Mouse (Mus musculus) megakaryocyte-erythroid progenitor cell, adult 5-6 weeks (primary cell): ENCODE measurements at regions not wholly inside any gene's neighbourhood (a gene's known extent, or its start where the extent isn't known, plus 50 kb on each side); places are given as distances from the start of the nearest gene placed in this dataset.

Experiments used
- ATAC-seq: replicated peaks from 2 replicates; pipeline ENCODE4 v1.8.0; 2016; ENCODE audit warnings: mild to moderate bottlenecking, inconsistent platforms; ENCODE audit not compliant: severe bottlenecking, poor library complexity, low FRiP score, low TSS enrichment

- ATAC-seq, result no peak
Observed at GRCm38 (mm10) chr13:110928143-110928542, 326.7 kb upstream of the Actbl2 start.

GRCm38 (mm10) chr13:110928894-110929293, 325.9 kb upstream of the Actbl2 start:
- no peak for ATAC-seq

- no peak for ATAC-seq
Observed at GRCm38 (mm10) chr13:110929579-110929978, 325.2 kb upstream of the Actbl2 start.

GRCm38 (mm10) chr13:110941587-110941986, 313.2 kb upstream of the Actbl2 start:
- ATAC-seq, result no peak

DNA sequence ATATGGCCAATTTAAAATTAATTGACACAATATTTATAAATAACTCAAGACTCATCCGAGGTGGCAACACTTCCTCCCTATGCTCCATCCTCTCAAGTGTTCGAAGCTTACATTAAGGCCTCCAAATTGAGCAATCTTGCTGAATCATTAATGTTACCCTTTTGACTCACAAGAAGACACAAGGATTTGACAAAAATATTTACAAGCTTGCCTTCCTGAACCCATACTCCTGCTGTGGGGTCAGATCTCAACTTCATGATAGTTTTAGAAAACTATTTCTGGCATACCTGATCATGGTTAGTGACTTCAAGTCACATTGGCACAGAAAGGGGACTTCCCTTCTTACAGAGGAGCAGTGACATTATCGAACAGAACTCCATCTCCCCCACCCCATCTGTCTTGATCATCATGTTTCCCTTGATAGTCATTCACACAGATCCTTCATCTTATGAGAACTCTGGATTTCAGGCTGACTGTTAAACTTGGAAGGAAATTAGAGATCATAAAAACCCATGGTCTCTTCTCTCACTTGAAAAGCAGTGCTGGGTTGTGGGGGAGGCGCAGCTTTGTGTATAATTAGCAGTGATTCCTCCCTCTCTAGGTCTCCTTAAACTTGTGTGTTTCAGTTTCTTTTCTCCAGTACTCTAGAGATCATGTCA, 311.7 kb upstream of the Actbl2 start:
- no peak for ATAC-seq

DNA sequence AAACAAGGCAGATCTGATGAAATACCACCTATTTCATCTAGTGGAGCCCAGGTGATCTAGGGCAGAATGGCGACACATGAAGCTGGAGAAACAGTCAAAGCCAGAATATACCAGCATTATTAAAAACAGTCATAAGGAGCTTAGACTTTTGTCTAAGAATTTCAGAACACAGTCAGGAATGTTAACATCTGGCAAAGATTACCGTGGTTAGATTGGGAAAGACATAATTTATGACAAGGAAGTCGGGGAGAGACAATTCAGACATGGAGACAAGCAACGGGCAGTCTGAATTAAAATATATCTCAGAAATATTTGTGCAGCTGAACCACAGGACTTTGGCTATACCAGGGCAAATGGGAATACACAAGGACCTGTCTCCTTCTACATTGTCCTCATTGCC, 310.8 kb upstream of the Actbl2 start:
- ATAC-seq, result no peak

- no peak for ATAC-seq
Observed at GRCm38 (mm10) chr13:110944683-110945082, 310.1 kb upstream of the Actbl2 start.

DNA sequence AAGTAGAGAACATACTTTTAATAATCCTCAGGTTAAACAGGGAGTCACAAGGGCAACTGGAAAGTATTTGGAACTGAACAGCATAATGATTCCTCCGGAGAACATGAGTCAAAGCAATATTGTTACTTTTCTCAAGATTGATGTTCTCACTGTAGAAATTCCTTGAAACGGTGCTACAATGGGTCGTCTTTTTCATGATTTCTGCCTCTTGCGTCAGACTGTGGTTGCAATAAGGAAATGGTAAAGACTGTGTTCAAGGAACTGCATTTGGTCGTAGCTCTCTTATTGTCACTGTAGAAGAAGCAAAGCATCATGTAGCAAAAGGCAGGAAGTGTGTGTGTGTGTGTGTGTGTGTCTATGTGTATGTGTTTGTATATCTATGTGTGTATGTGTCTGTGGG, 294.6 kb upstream of the Actbl2 start:
- no peak for ATAC-seq

DNA sequence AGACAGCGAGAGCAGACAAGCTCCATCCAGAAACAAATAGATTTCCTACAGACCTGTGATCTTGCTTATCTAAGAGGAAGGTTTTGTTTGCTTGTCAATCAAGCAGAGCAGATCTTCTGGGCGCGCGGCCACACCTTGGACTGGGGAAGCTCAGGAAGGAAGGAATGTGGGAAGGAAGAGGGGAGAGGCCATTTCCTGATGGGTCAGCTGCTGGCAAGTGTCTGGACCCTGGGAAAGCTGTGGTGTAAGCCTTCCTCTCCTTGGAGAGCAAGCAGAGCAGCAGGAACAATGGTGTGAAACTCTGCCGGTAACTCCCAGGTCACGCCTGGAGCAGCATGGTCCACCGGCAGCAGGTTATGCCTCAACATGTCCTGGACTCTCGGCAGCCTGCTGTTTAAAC, 287.7 kb upstream of the Actbl2 start:
- ATAC-seq, result no peak

DNA sequence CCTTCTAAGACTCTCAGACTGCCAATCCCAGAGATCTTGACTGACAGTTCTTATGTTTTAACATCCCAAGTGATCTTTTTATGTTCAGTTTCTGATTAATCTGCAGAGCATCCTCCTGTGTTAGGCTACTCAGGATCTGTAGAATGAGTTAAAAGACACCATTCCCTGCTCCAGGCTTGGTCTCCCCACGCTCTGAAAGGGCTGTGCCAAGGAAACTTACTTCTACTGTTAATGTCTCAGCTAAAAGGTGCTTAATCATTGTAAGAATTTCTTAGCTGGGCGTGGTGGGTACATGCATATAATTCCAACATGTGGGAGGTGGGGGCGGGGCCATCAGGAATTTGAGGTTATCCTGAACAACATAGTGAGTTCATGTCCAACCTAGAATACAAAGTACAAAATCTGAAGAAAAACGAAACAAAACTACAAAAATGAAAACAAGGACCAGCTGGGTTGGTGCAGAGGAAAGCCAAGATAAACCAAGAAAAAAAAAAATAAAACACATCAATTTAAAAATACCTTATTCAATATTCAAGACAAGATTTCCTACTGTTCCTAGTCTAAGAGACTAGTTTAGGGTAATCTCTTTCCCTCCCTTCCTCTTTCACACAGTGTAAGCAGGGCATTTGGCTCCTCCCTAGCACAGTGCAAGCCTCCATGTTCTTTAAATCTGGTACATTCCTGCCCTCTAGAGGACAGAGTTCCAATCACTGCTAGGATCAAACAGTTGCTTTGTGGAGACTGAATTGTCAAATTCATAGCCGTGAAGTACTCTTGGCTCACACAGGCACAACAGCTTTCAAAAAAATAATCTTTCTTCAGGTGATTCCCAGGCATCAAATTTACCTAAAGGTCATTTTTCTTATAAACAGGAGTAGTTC, 286.9 kb upstream of the Actbl2 start:
- peak; percentile 92 for ATAC-seq

- ATAC-seq, result no peak
Observed at GRCm38 (mm10) chr13:110968507-110968905, 286.3 kb upstream of the Actbl2 start.

- ATAC-seq, result no peak
Observed at GRCm38 (mm10) chr13:110977379-110977778, 277.4 kb upstream of the Actbl2 start.

- ATAC-seq, result no peak
Observed at GRCm38 (mm10) chr13:110978022-110978421, 276.8 kb upstream of the Actbl2 start.

GRCm38 (mm10) chr13:110990677-110991076, 264.1 kb upstream of the Actbl2 start:
- ATAC-seq, result no peak

DNA sequence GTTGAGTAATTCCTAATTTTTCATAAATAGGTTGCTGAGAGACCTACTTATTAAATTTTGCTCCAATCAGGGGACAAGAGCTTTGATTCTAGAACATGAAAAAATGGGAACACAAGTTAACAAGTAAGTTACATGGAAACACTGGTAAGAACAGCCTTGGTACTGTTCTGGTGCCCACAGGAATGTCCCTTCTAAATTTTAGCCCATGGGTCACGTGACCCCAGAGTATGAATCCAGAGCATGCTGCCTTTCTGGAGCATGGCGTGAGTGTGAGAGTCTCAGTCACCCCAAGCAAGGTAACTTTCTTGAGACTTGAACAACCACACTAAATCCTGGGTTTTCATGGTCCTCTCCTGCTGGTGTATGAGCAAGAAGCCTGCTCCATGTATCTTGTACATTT, 263.7 kb upstream of the Actbl2 start:
- no peak for ATAC-seq

DNA sequence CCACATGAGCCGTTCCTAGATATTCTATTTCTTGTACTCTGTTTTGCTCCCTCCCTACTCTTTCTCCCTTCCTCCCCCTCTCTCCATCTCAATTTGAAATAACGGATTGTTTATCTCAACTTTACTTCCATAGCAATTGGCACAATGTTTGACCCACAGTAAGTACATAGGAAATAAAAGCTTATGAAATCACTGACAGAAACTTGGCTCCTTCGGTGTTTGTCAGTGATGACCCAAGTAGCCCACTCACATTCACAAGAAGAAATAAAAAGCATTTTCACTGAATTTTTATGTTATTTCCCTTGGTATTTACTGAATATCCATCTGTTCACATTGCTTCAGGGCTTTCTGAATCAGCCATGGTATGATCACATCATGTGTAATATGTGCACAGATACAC, 260.2 kb upstream of the Actbl2 start:
- no peak for ATAC-seq

DNA sequence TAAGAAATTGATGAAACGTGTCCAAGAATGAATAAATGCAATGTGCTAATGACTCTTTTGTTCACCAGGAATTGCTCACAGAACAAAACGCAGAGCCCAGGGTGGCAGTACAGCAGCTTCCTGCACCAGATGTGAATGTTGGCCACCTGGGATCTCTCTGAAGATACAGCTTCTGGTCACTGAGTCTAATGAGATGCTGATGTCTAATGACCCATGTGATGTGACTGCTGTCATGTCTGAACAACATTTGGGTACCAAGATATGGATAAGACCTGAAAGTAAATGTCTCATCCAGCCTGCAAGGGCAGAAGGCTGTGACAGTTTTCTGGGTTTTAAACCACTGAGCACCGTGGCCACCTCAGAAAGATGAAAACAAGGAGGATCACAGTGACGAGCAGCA, 252.1 kb upstream of the Actbl2 start:
- ATAC-seq, result no peak

- no peak for ATAC-seq
Observed at GRCm38 (mm10) chr13:111014142-111014541, 240.7 kb upstream of the Actbl2 start.

DNA sequence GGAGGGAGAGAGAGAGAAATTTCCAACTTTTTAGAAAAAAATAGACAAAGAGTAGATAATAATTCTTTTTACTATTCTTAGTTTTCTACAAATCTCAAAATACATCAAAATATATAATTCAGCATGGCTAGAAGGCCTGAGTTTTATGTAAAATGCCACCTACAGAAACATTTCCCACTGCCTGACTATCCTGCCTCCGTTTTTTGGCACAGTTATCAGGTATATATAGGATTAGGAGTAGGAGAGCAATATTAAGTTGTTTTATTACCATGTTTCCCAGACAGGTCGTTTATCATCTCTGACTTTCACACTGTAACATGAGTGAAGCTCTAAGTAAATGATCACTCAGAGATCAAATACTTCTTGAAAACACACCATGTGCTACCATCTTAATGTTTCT, 224.7 kb upstream of the Actbl2 start:
- no peak for ATAC-seq

GRCm38 (mm10) chr13:111031633-111032032, 223.2 kb upstream of the Actbl2 start:
- no peak for ATAC-seq

DNA sequence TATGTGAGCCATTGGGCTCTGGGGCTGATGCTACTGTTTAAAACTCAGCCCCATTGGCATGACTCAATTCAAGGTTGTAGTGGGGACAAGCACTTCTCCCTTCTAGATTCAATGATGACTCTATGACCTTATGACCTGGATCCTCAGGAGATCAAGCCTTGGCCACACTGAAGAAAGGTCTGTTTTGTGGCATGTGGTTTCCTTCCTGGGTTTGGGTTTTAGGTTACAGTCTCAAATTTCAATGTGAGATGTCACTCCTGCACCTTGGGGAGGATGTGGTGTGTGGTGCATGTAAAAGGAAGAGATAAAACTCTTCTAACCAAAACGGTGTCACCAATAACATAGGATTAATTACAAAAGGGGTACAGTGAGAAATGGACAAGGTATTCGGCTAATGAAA, 211.2 kb upstream of the Actbl2 start:
- ATAC-seq, result peak; percentile 38
